Mouse (Mus musculus) brain, embryonic 14.5 days (tissue): ENCODE results near the gene Abcf2.

Source experiments
- CTCF ChIP-seq: fragments of 200-500 bp; IDR thresholded peaks from 2 replicates; pipeline ENCODE4 v1.5.1; 2012; ENCODE audit warnings: inconsistent platforms, mild to moderate bottlenecking, moderate library complexity, borderline replicate concordance; ENCODE audit not compliant: insufficient read depth, insufficient read length; ENCODE audit errors: extremely low read depth
- POLR2A ChIP-seq: fragments of 200-500 bp; IDR thresholded peaks from 2 replicates; pipeline ENCODE4 v1.6.1; 2012; ENCODE audit warnings: mild to moderate bottlenecking, inconsistent platforms, borderline replicate concordance; ENCODE audit not compliant: poor library complexity, insufficient read depth, insufficient read length, severe bottlenecking; ENCODE audit errors: extremely low read depth

DNA sequence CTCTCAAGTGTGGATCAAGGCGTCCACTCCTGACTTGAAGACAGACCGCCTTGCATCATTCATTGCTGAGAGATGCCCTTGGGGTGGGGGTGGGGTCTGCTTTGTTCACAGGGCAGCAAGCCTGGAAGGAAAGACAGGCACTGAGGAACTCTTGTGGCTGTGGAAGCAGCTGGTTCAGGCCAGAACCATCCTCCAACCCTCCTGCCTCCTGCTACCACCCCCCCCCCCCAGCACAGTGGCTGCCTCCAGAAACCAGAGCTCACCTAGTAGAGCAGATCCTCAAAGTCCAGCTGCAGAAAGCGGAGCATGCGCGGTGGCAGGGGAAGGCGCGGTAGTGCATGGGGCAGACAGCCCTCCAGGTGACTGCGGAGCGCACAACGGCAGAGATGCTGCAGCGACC is 43.9 kb downstream of the Abcf2 start:
- no peak for TF ChIP-seq CTCF
- no peak for TF ChIP-seq POLR2A
